Mouse (Mus musculus) liver, embryonic 14.5 days (tissue): ENCODE results near the gene Anxa5. TPM values are rescaled to one million over a fixed set of nuclear protein-coding genes. Genes with fewer than 3 reads are reported as not detected.

Source experiments
- ATAC-seq: fragments of 200-750 bp; cut with Nextera tagmentation; 2 replicates; pipeline ENCODE4 v1.8.0; 2017; ENCODE audit warnings: moderate number of reproducible peaks, mild to moderate bottlenecking, moderate library complexity; ENCODE audit not compliant: insufficient read depth
- DNase-seq, 3 experiments: peaks; one replicate each; pipeline ENCODE4 v3.0.0-alpha.2; 2012 to 2013; ENCODE audit warnings: low read depth in 3 of 3, low spot score in 3 of 3
- H3K27ac ChIP-seq: fragments of 300-500 bp; sonication (generic); 2 replicates; pipeline ENCODE4 v1.5.1; 2014; ENCODE audit warnings: moderate library complexity, mild to moderate bottlenecking, control low read depth, inconsistent platforms
- H3K27me3 ChIP-seq: fragments of 300-500 bp; sonication (generic); 2 replicates; pipeline ENCODE4 v1.6.1; 2014; ENCODE audit warnings: mild to moderate bottlenecking, low read length, moderate library complexity; ENCODE audit not compliant: control insufficient read depth, insufficient read depth
- H3K36me3 ChIP-seq: fragments of 300-500 bp; sonication (generic); replicated peaks from 2 replicates; pipeline ENCODE4 v1.6.1; 2014; ENCODE audit warnings: low read depth; ENCODE audit not compliant: control insufficient read depth, insufficient read depth
- H3K4me1 ChIP-seq, 2 experiments: fragments of 200-500 bp in 1 of 2; fragments of 300-500 bp in 1 of 2; sonication (generic) in 1 of 2; replicated peaks; 2 replicates each; pipeline ENCODE4 v1.6.1; 2012 to 2014; ENCODE audit warnings: antibody characterized with exemption in 1 of 2, inconsistent platforms in 1 of 2, low read length in 1 of 2; ENCODE audit not compliant: control insufficient read depth in 2 of 2, insufficient read depth in 2 of 2
- H3K4me2 ChIP-seq: fragments of 300-500 bp; sonication (generic); 2 replicates; pipeline ENCODE4 v1.6.1; 2014; ENCODE audit warnings: low read depth, mild to moderate bottlenecking, control low read depth, moderate library complexity
- H3K4me3 ChIP-seq, 2 experiments: fragments of 200-500 bp in 1 of 2; fragments of 300-500 bp in 1 of 2; sonication (generic) in 1 of 2; 2 replicates each; pipeline ENCODE4 v1.5.1; 2012 to 2014; ENCODE audit warnings: low read depth in 2 of 2, low read length in 2 of 2, mild to moderate bottlenecking in 2 of 2, control low read depth in 1 of 2, inconsistent platforms in 1 of 2, moderate library complexity in 1 of 2; ENCODE audit not compliant: insufficient read depth in 1 of 2
- H3K9ac ChIP-seq: fragments of 300-500 bp; sonication (generic); replicated peaks from 2 replicates; pipeline ENCODE4 v1.6.1; 2014; ENCODE audit warnings: mild to moderate bottlenecking, control low read depth, moderate library complexity
- H3K9me3 ChIP-seq: fragments of 300-500 bp; sonication (generic); 2 replicates; pipeline ENCODE4 v1.6.1; 2016; ENCODE audit warnings: low read length, mixed read lengths; ENCODE audit not compliant: control insufficient read depth
- CTCF ChIP-seq: IDR thresholded peaks from 2 replicates; pipeline ENCODE4 v1.5.1; 2016; ENCODE audit warnings: antibody characterized with exemption, low read depth, control low read depth
- EP300 ChIP-seq: IDR thresholded peaks from 2 replicates; pipeline ENCODE4 v1.6.1; 2016; ENCODE audit warnings: antibody characterized with exemption, low read depth
- WGBS: fragments of 180-500 bp; shearing (Covaris S2); extraction: QIAGEN DNeasy Blood & Tissue Kit; methylation state at CpG from one replicate; pipeline ENCODE4 v1.1.7; 2014; ENCODE audit not compliant: insufficient replicate concordance; 5-methylcytosine and 5-hydroxymethylcytosine counted together
- polyA plus RNA-seq, 2 experiments: library from polyadenylated mRNA; depleted of rRNA in 1 of 2; stranded (reverse) in 1 of 2; unstranded in 1 of 2; fragments of >200 nt; fragmentation: Nextera tagmentation in 1 of 2; extraction: Ambion mirVana in 1 of 2; gene quantifications; 2 replicates each; pipeline versions ENCODE4 v1.2.1 to v1.2.3; 2012 to 2014

The Anxa5 gene
- polyA plus RNA-seq, 2 experiments, result 49.9 to 51.9 TPM

- Histone ChIP-seq H3K4me3 (no peak overlapping the region), H3K27me3 (no peaks in the 10 kb centered on the region), H3K4me2 (no peak overlapping the region), H3K4me1 (no peaks in the 10 kb centered on the region), H3K27ac (no peak overlapping the region), H3K36me3 (no peaks in the 10 kb centered on the region), H3K9me3 (no peaks in the 10 kb centered on the region), H3K9ac (no peak overlapping the region)
- TF ChIP-seq CTCF (no peak), EP300 (no peak)
- ATAC-seq (no peak), DNase-seq (no peak)
- WGBS, result 86% methylated on average over 7 of the region's 7 CpGs
Observed at GRCm38 (mm10) chr3:36499418-36499817, 23.7 kb upstream of the Anxa5 start.

DNA sequence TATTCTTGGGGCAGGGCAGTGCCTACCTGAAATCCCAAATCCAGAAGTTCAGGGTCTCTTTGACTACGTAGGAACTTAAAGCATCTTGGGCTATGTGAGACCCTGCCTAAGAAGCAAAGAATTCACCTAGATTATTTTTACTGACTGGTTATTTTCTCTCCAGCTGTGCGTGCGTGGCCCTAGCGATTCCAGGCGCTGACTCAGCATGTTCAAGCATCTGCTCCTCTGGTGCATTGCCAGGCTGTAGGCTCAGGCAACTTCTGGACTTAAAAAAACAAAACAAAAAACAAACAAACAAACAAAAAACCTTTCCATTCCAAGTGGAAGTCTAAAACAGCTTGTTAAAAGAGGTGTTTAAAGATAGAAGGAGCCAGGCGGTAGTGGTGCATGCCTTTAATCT, 22.5 kb upstream of the Anxa5 start:
- no peak for DNase-seq
- H3K4me1 ChIP-seq, result no peaks in the 10 kb centered on the region
- no peak overlapping the region for H3K9ac ChIP-seq
- no peak overlapping the region for H3K27ac ChIP-seq
- no peak for ATAC-seq
- H3K4me3 ChIP-seq, result no peak overlapping the region
- H3K9me3 ChIP-seq, result no peaks in the 10 kb centered on the region
- H3K4me2 ChIP-seq, result no peak overlapping the region
- 68% methylated on average over 6 of the region's 6 CpGs for WGBS
- H3K36me3 ChIP-seq, result no peaks in the 10 kb centered on the region
- no peaks in the 10 kb centered on the region for H3K27me3 ChIP-seq
- no peak for TF ChIP-seq CTCF

GRCm38 (mm10) chr3:36496746-36497145, 21.1 kb upstream of the Anxa5 start:
- H3K4me1 ChIP-seq, result peaks cover 0 to 2% of the 10 kb centered on the region in 2 experiments; a peak in 1 of 4 replicates
- DNase-seq (peak in 1 of 3 experiments; percentile 22), ATAC-seq (no peak)
- no peak overlapping the region for H3K9ac ChIP-seq
- H3K36me3 ChIP-seq, result no peaks in the 10 kb centered on the region
- no peak overlapping the region for H3K27ac ChIP-seq
- H3K4me2 ChIP-seq, result no peak overlapping the region
- no peak overlapping the region for H3K4me3 ChIP-seq
- TF ChIP-seq EP300, result no peak
- TF ChIP-seq CTCF, result peak; percentile 72
- no peaks in the 10 kb centered on the region for H3K27me3 ChIP-seq
- H3K9me3 ChIP-seq, result no peaks in the 10 kb centered on the region
- 15% methylated on average over 14 of the region's 14 CpGs for WGBS

DNA sequence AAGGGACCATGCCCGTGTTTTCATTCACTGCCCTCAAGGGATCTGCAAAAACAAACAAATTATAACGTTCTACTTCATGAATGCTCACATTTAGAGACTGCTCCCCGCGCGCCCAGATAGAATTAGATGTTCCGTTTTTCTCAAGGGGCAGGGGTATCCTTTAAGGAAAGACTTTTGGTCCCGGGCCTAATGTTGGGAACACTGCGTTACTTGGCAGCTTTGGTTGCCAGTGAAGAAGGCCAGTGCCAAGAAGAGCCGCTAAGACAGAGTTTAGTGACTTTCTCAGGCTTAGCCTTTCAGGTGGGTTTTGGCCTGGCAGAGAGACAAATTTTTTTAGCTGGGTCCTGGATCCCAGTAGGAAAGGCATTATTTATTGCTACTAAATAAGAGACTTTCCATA, 20.6 kb upstream of the Anxa5 start:
- DNase-seq, result no peak
- WGBS, result 68% methylated on average over 9 of the region's 9 CpGs

GRCm38 (mm10) chr3:36495436-36495835, 19.7 kb upstream of the Anxa5 start:
- Histone ChIP-seq H3K4me2 (peak overlapping the region; percentile 36; the same call in 1 of the 2 replicates), H3K4me1 (peaks cover 0 to 2% of the 10 kb centered on the region in 2 experiments; a peak in 1 of 4 replicates), H3K4me3 (no peak overlapping the region; a peak in 1 of 4 replicates), H3K9me3 (no peaks in the 10 kb centered on the region), H3K36me3 (no peaks in the 10 kb centered on the region), H3K27me3 (no peaks in the 10 kb centered on the region), H3K9ac (no peak overlapping the region), H3K27ac (no peak overlapping the region)
- no peak for TF ChIP-seq EP300
- TF ChIP-seq CTCF, result peak; percentile 92
- WGBS, result 4% methylated on average over 6 of the region's 6 CpGs
- ATAC-seq (no peak), DNase-seq (peak; percentile 39 to 53 (median 49))

More for the DNA sequence above, 20.6 kb upstream of the Anxa5 start:
- Histone ChIP-seq H3K4me3 (no peak overlapping the region), H3K4me2 (no peak overlapping the region), H3K9me3 (no peaks in the 10 kb centered on the region), H3K4me1 (peaks cover 0 to 2% of the 10 kb centered on the region in 2 experiments; a peak in 1 of 4 replicates), H3K9ac (no peak overlapping the region), H3K36me3 (no peaks in the 10 kb centered on the region), H3K27ac (no peak overlapping the region), H3K27me3 (no peaks in the 10 kb centered on the region)
- no peak for ATAC-seq
- TF ChIP-seq CTCF, result no peak
- TF ChIP-seq EP300, result no peak
